Mouse (Mus musculus) midbrain, embryonic 16.5 days (tissue): ENCODE measurements around the gene Hdac9. TPM values are rescaled to one million over a fixed set of nuclear protein-coding genes. Genes with fewer than 3 reads are reported as not detected.
A peak's percentile ranks its signal among the peaks of the same experiment; 100 is the strongest.

Experiments used
- ATAC-seq: fragments of 200-750 bp; cut with Nextera tagmentation; 2 replicates; pipeline ENCODE4 v1.8.0; 2017; ENCODE audit warnings: moderate TSS enrichment
- H3K27ac ChIP-seq: fragments of 300-500 bp; sonication (generic); 2 replicates; pipeline ENCODE4 v1.5.1; 2014; ENCODE audit warnings: mild to moderate bottlenecking, low read length, mixed read lengths
- H3K27me3 ChIP-seq: fragments of 300-500 bp; sonication (generic); 2 replicates; pipeline ENCODE4 v1.6.1; 2014; ENCODE audit warnings: low read depth, low read length, mixed read lengths; ENCODE audit not compliant: control insufficient read depth, insufficient read depth
- H3K36me3 ChIP-seq: fragments of 300-500 bp; sonication (generic); 2 replicates; pipeline ENCODE4 v1.6.1; 2014; ENCODE audit warnings: mild to moderate bottlenecking, low read length, moderate library complexity, mixed read lengths; ENCODE audit not compliant: control insufficient read depth, insufficient read depth
- H3K4me1 ChIP-seq: fragments of 300-500 bp; sonication (generic); 2 replicates; pipeline ENCODE4 v1.6.1; 2014; ENCODE audit warnings: mild to moderate bottlenecking, low read length, mixed read lengths; ENCODE audit not compliant: control insufficient read depth, insufficient read depth
- H3K4me2 ChIP-seq: fragments of 300-500 bp; sonication (generic); 2 replicates; pipeline ENCODE4 v1.6.1; 2014; ENCODE audit warnings: mild to moderate bottlenecking, low read length, mixed read lengths
- H3K4me3 ChIP-seq: fragments of 300-500 bp; sonication (generic); 2 replicates; pipeline ENCODE4 v1.5.1; 2014; ENCODE audit warnings: low read depth, mild to moderate bottlenecking, low read length, moderate library complexity, mixed read lengths
- H3K9ac ChIP-seq: fragments of 300-500 bp; sonication (generic); 2 replicates; pipeline ENCODE4 v1.6.1; 2014; ENCODE audit warnings: low read depth, low read length, mixed read lengths
- H3K9me3 ChIP-seq: fragments of 300-500 bp; sonication (generic); replicated peaks from 2 replicates; pipeline ENCODE4 v1.6.1; 2014; ENCODE audit warnings: mild to moderate bottlenecking, low read length, mixed read lengths; ENCODE audit not compliant: control insufficient read depth, poor library complexity, severe bottlenecking
- WGBS: fragments of 180-500 bp; shearing (Covaris S2); extraction: QIAGEN DNeasy Blood & Tissue Kit; methylation state at CpG from one replicate; pipeline ENCODE4 v1.1.7; 2014; 5-methylcytosine and 5-hydroxymethylcytosine counted together
- polyA plus RNA-seq: library from polyadenylated mRNA; unstranded; fragments of >200 nt; fragmentation: Nextera tagmentation; extraction: Ambion mirVana; gene quantifications from 2 replicates; pipeline ENCODE4 v1.2.1, GENCODE M21; 2015

Gene Hdac9
- polyA plus RNA-seq, 1 experiment from 2014 or later: 12.6 TPM

GRCm38 (mm10) chr12:34278822-34279221 is 638.1 kb downstream of the Hdac9 start:
- no peak for ATAC-seq
- Histone ChIP-seq H3K9ac (no peak overlapping the region), H3K4me3 (no peak overlapping the region), H3K27me3 (no peaks in the 10 kb centered on the region), H3K4me1 (no peaks in the 10 kb centered on the region), H3K27ac (no peak overlapping the region), H3K9me3 (no peaks in the 10 kb centered on the region), H3K4me2 (no peak overlapping the region), H3K36me3 (no peaks in the 10 kb centered on the region)
- 73% methylated on average over 12 of the region's 12 CpGs for whole genome bisulfite sequencing

GRCm38 (mm10) chr12:34273816-34274215 is 643.1 kb downstream of the Hdac9 start:
- no peak overlapping the region for H3K4me3 ChIP-seq
- H3K9ac ChIP-seq: no peak overlapping the region
- ATAC-seq: no peak
- no peaks in the 10 kb centered on the region for H3K4me1 ChIP-seq
- no peaks in the 10 kb centered on the region for H3K27me3 ChIP-seq
- H3K9me3 ChIP-seq: no peaks in the 10 kb centered on the region
- no peak overlapping the region for H3K4me2 ChIP-seq
- 81% methylated on average over 1 of the region's 1 CpGs for WGBS
- no peak overlapping the region for H3K27ac ChIP-seq
- H3K36me3 ChIP-seq: no peaks in the 10 kb centered on the region

GRCm38 (mm10) chr12:34270096-34270495 is 646.8 kb downstream of the Hdac9 start:
- ATAC-seq: peak; percentile 36; the same call in 1 of the 2 replicates
- Histone ChIP-seq H3K36me3 (no peaks in the 10 kb centered on the region), H3K9me3 (no peaks in the 10 kb centered on the region), H3K4me2 (no peak overlapping the region), H3K27ac (no peak overlapping the region), H3K4me3 (no peak overlapping the region), H3K9ac (no peak overlapping the region), H3K27me3 (no peaks in the 10 kb centered on the region), H3K4me1 (no peaks in the 10 kb centered on the region)
- WGBS: 69% methylated on average over 6 of the region's 6 CpGs

GRCm38 (mm10) chr12:34269472-34270040 is 647.3 kb downstream of the Hdac9 start:
- Histone ChIP-seq H3K4me1 (no peaks in the 10 kb centered on the region), H3K9me3 (no peaks in the 10 kb centered on the region), H3K27me3 (no peaks in the 10 kb centered on the region), H3K4me2 (no peak overlapping the region), H3K9ac (no peak overlapping the region), H3K4me3 (no peak overlapping the region), H3K36me3 (no peaks in the 10 kb centered on the region), H3K27ac (no peak overlapping the region)
- WGBS: 77% methylated on average over 13 of the region's 13 CpGs
- no peak for ATAC-seq

GRCm38 (mm10) chr12:34259651-34260050 is 657.2 kb downstream of the Hdac9 start:
- H3K9me3 ChIP-seq: no peaks in the 10 kb centered on the region
- no peak overlapping the region for H3K4me3 ChIP-seq
- no peak overlapping the region for H3K9ac ChIP-seq
- WGBS: 86% methylated on average over 4 of the region's 4 CpGs
- H3K4me2 ChIP-seq: no peak overlapping the region
- no peak for ATAC-seq
- no peaks in the 10 kb centered on the region for H3K36me3 ChIP-seq
- H3K27me3 ChIP-seq: no peaks in the 10 kb centered on the region
- H3K4me1 ChIP-seq: no peaks in the 10 kb centered on the region
- no peak overlapping the region for H3K27ac ChIP-seq

- Histone ChIP-seq H3K9ac (no peak overlapping the region), H3K4me3 (no peak overlapping the region), H3K36me3 (no peaks in the 10 kb centered on the region), H3K27ac (no peak overlapping the region), H3K9me3 (no peaks in the 10 kb centered on the region), H3K4me2 (no peak overlapping the region), H3K4me1 (no peaks in the 10 kb centered on the region), H3K27me3 (no peaks in the 10 kb centered on the region)
- ATAC-seq: no peak
- WGBS: 77% methylated on average over 1 of the region's 1 CpGs
These were observed 667.7 kb downstream of the Hdac9 start for GRCm38 (mm10) chr12:34249160-34249559.

GRCm38 (mm10) chr12:34248193-34249121 is 668.4 kb downstream of the Hdac9 start:
- Histone ChIP-seq H3K36me3 (no peaks in the 10 kb centered on the region), H3K27ac (no peak overlapping the region), H3K27me3 (no peaks in the 10 kb centered on the region), H3K9ac (no peak overlapping the region), H3K4me1 (no peaks in the 10 kb centered on the region), H3K9me3 (no peaks in the 10 kb centered on the region), H3K4me2 (no peak overlapping the region), H3K4me3 (no peak overlapping the region)
- 93% methylated on average over 17 of the region's 18 CpGs for WGBS
- ATAC-seq: no peak

- ATAC-seq: no peak
- Histone ChIP-seq H3K4me3 (no peak overlapping the region), H3K36me3 (no peaks in the 10 kb centered on the region), H3K9me3 (no peaks in the 10 kb centered on the region), H3K4me1 (no peaks in the 10 kb centered on the region), H3K27me3 (no peaks in the 10 kb centered on the region), H3K4me2 (no peak overlapping the region), H3K9ac (no peak overlapping the region), H3K27ac (no peak overlapping the region)
- 96% methylated on average over 3 of the region's 3 CpGs for WGBS
These were observed 678.1 kb downstream of the Hdac9 start for GRCm38 (mm10) chr12:34238796-34239195.

- Histone ChIP-seq H3K4me2 (no peak overlapping the region), H3K4me1 (no peaks in the 10 kb centered on the region), H3K4me3 (no peak overlapping the region), H3K9ac (no peak overlapping the region), H3K9me3 (no peaks in the 10 kb centered on the region), H3K27me3 (no peaks in the 10 kb centered on the region), H3K36me3 (no peaks in the 10 kb centered on the region), H3K27ac (no peak overlapping the region)
- WGBS: 85% methylated on average over 4 of the region's 4 CpGs
- no peak for ATAC-seq
These were observed 685.2 kb downstream of the Hdac9 start for GRCm38 (mm10) chr12:34231621-34232150.
